10 mouse cellular contexts compared by ENCODE assay signal in genomic region chr6:116998948-116999682, GRCm38 (mm10).
DNase-seq lines count a peak whose midpoint lies in the region.
"Had no signal": no experiment of that assay in that cellular context is flagged by ENCODE, and none has a peak within 500 bp of the region (broad histone marks: within the 10 kb centered on the region; RNA-seq: fewer than 3 reads in every experiment).

No protein-coding gene starts in this region.

- DNase-seq in layer of hippocampus, adult 18-20 months (ENCODE audit: low spot score in 2 of 2) = peak; percentile 43 to 63
- DNase-seq in layer of hippocampus, adult 9-11 months = no peak
- DNase-seq in cerebellum, adult 11 months = peak; percentile 57
- DNase-seq in cerebellum, postnatal 14 days = peak; percentile 95 to 96
- peak; percentile 42 for DNase-seq in right cerebral cortex, postnatal 25 days
- no peak for DNase-seq in adrenal gland, adult (ENCODE audit: inconsistent age in 2 of 2, low spot score in 1 of 2)
- no peak for DNase-seq in lung, postnatal 36 days
- DNase-seq: gastrocnemius, postnatal 10 days; lung, postnatal 14 days; thymus, postnatal 25 days had no signal

Comparison
In these comparisons a context has a peak if more than half of its experiments do, and no peak if none do; other contexts are left out.
1. DNase-seq: peak in layer of hippocampus, adult 18-20 months (2 of 2), cerebellum, adult 11 months (single experiment), cerebellum, postnatal 14 days (2 of 2) and right cerebral cortex, postnatal 25 days (single experiment); none in layer of hippocampus, adult 9-11 months (single experiment), adrenal gland, adult (0 of 2) and lung, postnatal 36 days (single experiment).